Mouse (Mus musculus) G1E (cell line): Measurements from ENCODE around the gene Acnat1. TPM values are rescaled to one million over a fixed set of nuclear protein-coding genes. Genes with fewer than 3 reads are reported as not detected.
"Not testable (repeated sequence)": the region's sequence is repeated elsewhere in the genome, so short reads cannot be mapped to it uniquely, and the experiment has no call there.

Experiments used
- ATAC-seq: 2 replicates; pipeline ENCODE4 v1.8.0; 2016; ENCODE audit warnings: mild to moderate bottlenecking; ENCODE audit not compliant: insufficient number of reproducible peaks, poor library complexity, low FRiP score, severe bottlenecking; ENCODE audit errors: extremely low read depth
- DNase-seq: peaks from one replicate; pipeline ENCODE4 v3.0.0; 2012; ENCODE audit warnings: low spot score
- H3K27me3 ChIP-seq: 2 replicates; pipeline ENCODE4 v1.6.1; 2012; ENCODE audit warnings: mild to moderate bottlenecking, low read length, inconsistent platforms; ENCODE audit not compliant: insufficient read depth
- H3K36me3 ChIP-seq: replicated peaks from 2 replicates; pipeline ENCODE3; 2012; ENCODE audit warnings: mild to moderate bottlenecking, inconsistent platforms
- H3K4me1 ChIP-seq: 2 replicates; pipeline ENCODE4 v1.6.1; 2012; ENCODE audit warnings: low read depth, low read length, inconsistent platforms, mixed read lengths; ENCODE audit not compliant: insufficient read depth
- H3K4me3 ChIP-seq: 2 replicates; pipeline ENCODE4 v1.5.1; 2012; ENCODE audit warnings: low read depth, mild to moderate bottlenecking, inconsistent platforms, low read length, moderate library complexity, mixed read lengths
- H3K9me3 ChIP-seq: replicated peaks from 2 replicates; pipeline ENCODE4 v1.6.1; 2012; ENCODE audit warnings: inconsistent platforms
- CTCF ChIP-seq: IDR thresholded peaks from 2 replicates; pipeline ENCODE4 v1.5.1; 2012; ENCODE audit warnings: low read depth, low read length, inconsistent platforms, mixed read lengths
- GATA1 ChIP-seq: IDR thresholded peaks from 2 replicates; pipeline ENCODE4 v1.6.1; 2012; ENCODE audit warnings: borderline replicate concordance, low read length, inconsistent platforms, mixed read lengths
- GATA2 ChIP-seq: IDR thresholded peaks from 2 replicates; pipeline ENCODE4 v1.6.1; 2012; ENCODE audit warnings: low read depth, low read length, inconsistent platforms, borderline replicate concordance
- POLR2AphosphoS5 ChIP-seq: IDR thresholded peaks from 2 replicates; pipeline ENCODE4 v1.6.1; 2012; ENCODE audit warnings: low read depth, low read length, inconsistent platforms; ENCODE audit not compliant: insufficient replicate concordance
- TAL1 ChIP-seq: conservative IDR thresholded peaks from 2 replicates; pipeline ENCODE4 v1.6.1; 2012; ENCODE audit warnings: low read depth, low read length, inconsistent platforms, mixed read lengths
- polyA plus RNA-seq: library from polyadenylated mRNA; stranded (reverse); fragments of >175 nt; gene quantifications from 2 replicates; pipeline ENCODE4 v1.2.3, GENCODE M21; 2012
- total RNA-seq, 2 experiments: library from RNA; stranded (forward) in 1 of 2; stranded (reverse) in 1 of 2; fragments of 200-1000 nt in 1 of 2; fragments of >200 nt in 1 of 2; fragmentation: Nextera tagmentation in 1 of 2; gene quantifications; 2 replicates each; pipeline ENCODE4 v1.2.3; 2014 to 2017

The Acnat1 gene
- total and polyA plus RNA-seq, 3 experiments, result not detected

DNA sequence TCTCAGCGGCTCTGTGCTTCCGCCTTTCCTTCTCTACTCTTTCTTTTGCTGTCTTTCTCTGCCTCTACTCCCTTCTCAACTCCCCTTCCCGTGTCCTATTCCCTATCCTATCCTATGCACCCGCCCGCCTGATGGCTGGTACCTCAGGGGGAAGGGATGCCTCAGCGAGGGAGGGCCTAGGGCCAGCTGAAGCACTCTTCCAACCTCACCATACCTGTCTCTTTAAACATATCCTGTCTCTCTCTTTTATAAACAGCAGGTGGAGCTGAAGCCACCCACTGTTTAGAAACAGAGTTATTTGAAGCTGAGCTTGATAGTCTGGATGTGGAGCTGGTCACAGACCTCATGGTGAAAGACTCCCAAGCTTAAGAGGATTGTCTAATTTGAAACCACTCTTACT lies 6.4 kb downstream of the Acnat1 start:
- DNase-seq (no peak), ATAC-seq (no peak)
- no peaks in the 10 kb centered on the region for H3K9me3 ChIP-seq

DNA sequence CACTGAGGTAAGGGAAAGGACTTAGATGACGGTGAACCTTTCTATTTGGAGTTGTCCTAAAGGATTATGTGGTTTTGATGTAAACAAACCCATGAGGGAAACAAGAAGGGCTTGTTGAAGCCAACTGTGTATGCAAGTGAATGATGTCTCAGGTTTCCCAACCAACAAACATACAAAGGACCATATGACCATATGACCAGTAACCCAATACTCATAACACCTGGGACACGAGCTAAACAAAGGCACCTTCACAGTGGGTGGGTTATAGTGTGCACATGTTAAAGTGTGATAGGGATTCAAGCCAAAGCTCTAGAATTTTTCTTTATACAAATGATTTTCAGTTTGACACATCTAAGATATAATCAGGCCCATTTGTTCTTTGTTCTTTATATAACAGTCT lies 17.5 kb downstream of the Acnat1 start:
- DNase-seq (no peak), ATAC-seq (no peak)
- no peak for TF ChIP-seq GATA2
- TF ChIP-seq TAL1, result no peak
- TF ChIP-seq CTCF, result no peak
- TF ChIP-seq POLR2AphosphoS5, result no peak
- no peak for TF ChIP-seq GATA1
- Histone ChIP-seq H3K36me3 (no peaks in the 10 kb centered on the region), H3K4me1 (peaks cover 2% of the 10 kb centered on the region; the same call in 1 of the 2 replicates), H3K27me3 (no peaks in the 10 kb centered on the region), H3K4me3 (no peak overlapping the region), H3K9me3 (no peaks in the 10 kb centered on the region)

More for the DNA sequence above, 6.4 kb downstream of the Acnat1 start:
- Histone ChIP-seq H3K4me3 (no peak overlapping the region), H3K36me3 (no peaks in the 10 kb centered on the region), H3K4me1 (no peaks in the 10 kb centered on the region), H3K27me3 (no peaks in the 10 kb centered on the region)
- TF ChIP-seq CTCF, result no peak
- no peak for TF ChIP-seq GATA1
- no peak for TF ChIP-seq TAL1
- TF ChIP-seq GATA2, result no peak
- TF ChIP-seq POLR2AphosphoS5, result no peak

DNA sequence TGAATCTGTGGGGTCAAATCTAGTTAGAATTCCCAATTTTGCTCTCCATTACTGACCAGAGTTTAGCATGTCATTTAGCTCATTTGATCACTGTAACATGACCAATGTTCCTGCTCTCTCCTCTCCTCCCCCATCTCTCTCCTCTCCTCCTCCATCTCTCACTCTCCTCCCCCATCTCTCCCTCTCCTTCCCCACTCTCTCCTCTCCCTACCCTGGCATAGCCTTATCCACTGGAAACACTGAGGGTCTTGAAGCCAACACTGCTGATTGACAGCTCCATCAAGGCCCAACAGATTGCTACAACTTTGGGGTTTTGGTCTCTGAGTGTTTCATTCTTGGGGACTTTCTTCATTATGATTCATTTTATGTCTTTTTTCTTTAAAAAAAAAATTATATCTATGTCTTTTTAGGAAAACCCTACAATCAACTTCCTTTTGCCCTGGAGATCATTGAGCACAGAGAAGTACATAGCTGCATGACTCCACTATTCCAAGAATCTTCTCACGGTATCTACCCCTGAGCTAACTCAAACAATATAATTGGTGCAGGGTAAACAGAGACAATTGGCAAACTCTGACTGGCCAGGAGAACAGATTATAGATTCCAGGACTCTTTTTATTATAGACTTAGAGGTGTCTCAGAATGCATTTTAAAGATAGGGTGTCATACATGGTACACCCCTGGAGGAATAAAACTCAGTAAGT lies 21.7 kb downstream of the Acnat1 start:
- H3K9me3 ChIP-seq, result no peaks in the 10 kb centered on the region
- H3K4me3 ChIP-seq, result no peak overlapping the region
- TF ChIP-seq CTCF, result no peak
- no peak for TF ChIP-seq TAL1
- no peak for TF ChIP-seq POLR2AphosphoS5
- TF ChIP-seq GATA1, result no peak
- no peak for TF ChIP-seq GATA2
- H3K27me3 ChIP-seq, result no peaks in the 10 kb centered on the region; the same call in 1 of the 2 replicates
- ATAC-seq, result no peak
- H3K4me1 ChIP-seq, result peaks cover 2% of the 10 kb centered on the region; the same call in 1 of the 2 replicates
- no peaks in the 10 kb centered on the region for H3K36me3 ChIP-seq
- DNase-seq, result no peak

DNA sequence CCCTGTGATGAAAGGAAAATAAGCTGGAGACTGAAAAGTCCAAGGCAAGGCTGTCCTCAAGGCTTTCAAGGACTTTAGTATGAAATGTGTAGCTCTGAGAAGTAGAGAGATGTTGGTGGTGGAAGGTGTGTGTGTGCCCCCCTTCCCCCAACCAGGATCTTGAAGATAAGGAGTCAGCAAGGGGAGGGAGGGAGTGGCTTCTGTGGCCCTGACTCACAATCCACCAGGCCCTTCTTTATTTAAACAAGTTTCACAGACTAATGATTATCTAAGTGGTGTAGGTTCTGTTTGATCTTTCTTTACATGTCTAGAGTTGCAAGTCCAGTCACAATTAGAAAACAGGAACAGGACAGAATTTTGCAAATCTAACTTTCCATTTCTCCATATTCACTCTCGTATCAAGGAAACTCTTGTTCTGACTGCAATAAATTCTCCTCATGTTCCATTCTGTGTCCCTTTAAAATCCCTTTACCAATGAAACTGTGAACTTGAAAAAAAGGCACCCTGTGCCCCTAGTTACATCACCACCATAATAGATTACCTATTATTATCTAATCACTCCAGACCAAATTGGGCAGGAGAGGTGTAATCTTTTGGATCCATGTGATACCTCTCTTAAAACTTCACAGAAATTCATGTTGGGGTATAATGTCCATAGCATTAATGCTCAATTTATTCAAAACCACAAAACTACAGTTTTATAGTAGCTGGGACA lies 22.4 kb downstream of the Acnat1 start:
- not testable (repeated sequence) for H3K4me1 ChIP-seq, H3K27me3 ChIP-seq, H3K9me3 ChIP-seq, H3K36me3 ChIP-seq, DNase-seq, H3K4me3 ChIP-seq, ATAC-seq

DNA sequence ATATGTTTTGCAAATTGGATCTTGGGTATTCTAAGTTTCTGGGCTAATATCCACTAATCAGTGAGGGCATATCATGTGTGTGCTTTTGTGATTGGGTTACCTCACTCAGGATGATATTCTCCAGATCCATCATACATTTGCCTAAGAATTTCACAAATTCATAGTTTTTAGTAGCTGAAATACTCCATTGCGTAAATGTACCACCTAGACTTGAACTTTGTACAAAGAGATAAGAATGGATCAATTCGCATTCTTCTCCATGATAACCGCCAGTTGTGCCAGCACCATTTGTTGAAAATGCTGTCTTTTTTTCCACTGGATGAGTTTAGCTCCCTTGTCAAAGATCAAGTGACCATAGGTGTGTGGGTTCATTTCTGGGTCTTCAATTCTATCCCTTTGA lies 36.7 kb downstream of the Acnat1 start:
- not testable (repeated sequence) for H3K4me1 ChIP-seq, DNase-seq, H3K4me3 ChIP-seq, H3K27me3 ChIP-seq, ATAC-seq, H3K36me3 ChIP-seq, H3K9me3 ChIP-seq

DNA sequence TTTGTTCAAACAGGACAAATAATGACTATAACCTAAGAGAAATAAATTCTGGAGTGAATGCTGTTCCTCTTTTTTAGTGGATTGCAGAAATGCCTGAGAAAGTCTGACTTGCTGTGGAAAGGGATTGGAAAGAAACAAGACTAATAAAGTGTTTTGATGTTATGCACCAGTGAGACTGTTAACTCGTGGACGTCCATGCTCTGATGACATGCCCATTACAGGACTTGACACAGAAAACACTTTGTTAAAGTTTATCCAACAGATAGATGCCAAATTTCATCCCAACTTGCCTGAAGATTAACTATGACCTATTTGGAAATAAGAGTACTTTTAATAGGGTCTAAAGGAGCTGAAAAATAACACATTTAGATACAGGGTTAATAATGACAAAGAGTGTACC lies 63.6 kb downstream of the Acnat1 start:
- not testable (repeated sequence) for H3K9me3 ChIP-seq, H3K4me3 ChIP-seq, H3K27me3 ChIP-seq, H3K36me3 ChIP-seq, DNase-seq, ATAC-seq, H3K4me1 ChIP-seq

DNA sequence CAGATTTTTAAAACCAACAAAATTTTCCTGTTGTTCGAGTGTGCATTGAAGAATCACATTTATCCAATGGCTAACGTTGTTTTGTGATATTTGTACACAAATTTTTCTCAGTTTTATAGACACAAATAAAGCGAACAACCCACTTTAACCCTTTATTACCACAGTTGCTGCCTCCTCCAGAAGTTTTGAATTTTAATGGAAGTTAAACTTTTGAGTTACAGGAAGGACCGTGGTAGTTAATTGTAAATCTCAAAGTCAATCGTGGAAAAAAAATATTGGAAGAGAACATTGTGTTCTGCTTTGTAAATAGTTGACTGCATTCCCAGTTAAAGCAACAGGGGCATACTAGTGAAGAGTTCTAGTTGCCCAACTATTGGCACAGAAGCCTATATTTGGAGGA lies 65.8 kb downstream of the Acnat1 start, which contains the start of gene Acnat2:
Gene Acnat2, minus strand, starts transcription at position 195 of the 400 bp plus-strand sequence.
- H3K4me1 ChIP-seq, H3K4me3 ChIP-seq, ATAC-seq, H3K27me3 ChIP-seq, H3K36me3 ChIP-seq, DNase-seq, H3K9me3 ChIP-seq: not testable (repeated sequence)

Other genes starting within 250 kb of the Acnat1 start
- not detected in 2 replicates for gene Acnat2, start 65.8 kb downstream of the Acnat1 start, total RNA-seq (2014; fragmentation: Nextera tagmentation)
- gene Acnat2, start 65.8 kb downstream of the Acnat1 start, total RNA-seq (2017), result not detected in 2 replicates
- not detected in 2 replicates for gene Acnat2, start 65.8 kb downstream of the Acnat1 start, polyA plus RNA-seq
- gene Baat, start 32.6 kb upstream of the Acnat1 start, total RNA-seq (2014; fragmentation: Nextera tagmentation), result not detected in 2 replicates
- 0.12 TPM in 1 of 2 replicates, not detected in the other for gene Baat, start 32.6 kb upstream of the Acnat1 start, total RNA-seq (2017)
- not detected in 2 replicates for gene Baat, start 32.6 kb upstream of the Acnat1 start, polyA plus RNA-seq
- 58.4 and 68.4 TPM in 2 replicates for gene Mrpl50, start 47.2 kb upstream of the Acnat1 start, total RNA-seq (2014; fragmentation: Nextera tagmentation)
- 45.5 and 47.7 TPM in 2 replicates for gene Mrpl50, start 47.2 kb upstream of the Acnat1 start, total RNA-seq (2017)
- gene Mrpl50, start 47.2 kb upstream of the Acnat1 start, polyA plus RNA-seq, result 3.3 and 4.3 TPM in 2 replicates
- gene Zfp189, start 47.3 kb upstream of the Acnat1 start, total RNA-seq (2014; fragmentation: Nextera tagmentation), result 17.0 and 17.5 TPM in 2 replicates
- 6.9 and 8.4 TPM in 2 replicates for gene Zfp189, start 47.3 kb upstream of the Acnat1 start, total RNA-seq (2017)
- 1.4 and 1.5 TPM in 2 replicates for gene Zfp189, start 47.3 kb upstream of the Acnat1 start, polyA plus RNA-seq
- not detected in 2 replicates for gene Aldob, start 75.6 kb upstream of the Acnat1 start, total RNA-seq (2014; fragmentation: Nextera tagmentation)
- 0.44 TPM in 1 of 2 replicates, not detected in the other for gene Aldob, start 75.6 kb upstream of the Acnat1 start, total RNA-seq (2017)
- not detected in 2 replicates for gene Aldob, start 75.6 kb upstream of the Acnat1 start, polyA plus RNA-seq
- 19.0 and 30.1 TPM in 2 replicates for gene Tmem246, start 124.0 kb upstream of the Acnat1 start, total RNA-seq (2014; fragmentation: Nextera tagmentation)
- gene Tmem246, start 124.0 kb upstream of the Acnat1 start, total RNA-seq (2017), result 16.6 and 19.7 TPM in 2 replicates
- 27.3 and 29.5 TPM in 2 replicates for gene Tmem246, start 124.0 kb upstream of the Acnat1 start, polyA plus RNA-seq
- gene Rnf20, start 158.1 kb upstream of the Acnat1 start, total RNA-seq (2014; fragmentation: Nextera tagmentation), result 95.7 and 111 TPM in 2 replicates
- 116 and 123 TPM in 2 replicates for gene Rnf20, start 158.1 kb upstream of the Acnat1 start, total RNA-seq (2017)
- 33.6 and 35.2 TPM in 2 replicates for gene Rnf20, start 158.1 kb upstream of the Acnat1 start, polyA plus RNA-seq
- not detected in 2 replicates for gene Ppp3r2, start 208.1 kb upstream of the Acnat1 start, total RNA-seq (2014; fragmentation: Nextera tagmentation)
- 0.05 and 0.06 TPM in 2 replicates for gene Ppp3r2, start 208.1 kb upstream of the Acnat1 start, total RNA-seq (2017)
- gene Ppp3r2, start 208.1 kb upstream of the Acnat1 start, polyA plus RNA-seq, result not detected in 2 replicates